Mouse (Mus musculus) gonadal fat pad, adult 2 months (tissue): Measurements from ENCODE around the gene Glb1l. TPM values are rescaled to one million over a fixed set of nuclear protein-coding genes. Genes with fewer than 3 reads are reported as not detected.

ENCODE experiments used
- polyA plus RNA-seq: library from polyadenylated mRNA; depleted of rRNA; stranded (reverse); fragments of >200 nt; gene quantifications from 2 replicates; pipeline ENCODE4 v1.2.3, GENCODE M21; 2012; rRNA removed

Glb1l gene
- polyA plus RNA-seq, 1 experiment, result 27.9 TPM

Other genes with a start within 250 kb of the Glb1l start
- gene Nhej1, start 85.6 kb downstream of the Glb1l start, polyA plus RNA-seq, result 3.2 and 4.9 TPM in 2 replicates
- 0.34 and 0.42 TPM in 2 replicates for gene Slc23a3, start 76.9 kb downstream of the Glb1l start, polyA plus RNA-seq
- 40.2 and 45.9 TPM in 2 replicates for gene Cnppd1, start 68.1 kb downstream of the Glb1l start, polyA plus RNA-seq
- gene Retreg2, start 68.0 kb downstream of the Glb1l start, polyA plus RNA-seq, result 103 and 107 TPM in 2 replicates
- 46.3 and 61.0 TPM in 2 replicates for gene Zfand2b, start 42.2 kb downstream of the Glb1l start, polyA plus RNA-seq
- 24.1 and 30.1 TPM in 2 replicates for gene Abcb6, start 30.4 kb downstream of the Glb1l start, polyA plus RNA-seq
- 23.8 and 25.6 TPM in 2 replicates for gene Ankzf1, start 18.7 kb downstream of the Glb1l start, polyA plus RNA-seq
- 47.6 and 56.5 TPM in 2 replicates for gene Atg9a, start 18.6 kb downstream of the Glb1l start, polyA plus RNA-seq
- 149 and 174 TPM in 2 replicates for gene Stk16, start within 50 bp of the Glb1l start, polyA plus RNA-seq
- gene Tuba4a, start 9.1 kb upstream of the Glb1l start, polyA plus RNA-seq, result 31.2 and 44.9 TPM in 2 replicates
- gene A630095N17Rik, start 21.3 kb upstream of the Glb1l start, polyA plus RNA-seq, result not detected in 2 replicates
- gene Dnajb2, start 25.6 kb upstream of the Glb1l start, polyA plus RNA-seq, result 37.9 and 48.4 TPM in 2 replicates
- 0.03 and 0.62 TPM in 2 replicates for gene Ptprn, start 53.7 kb upstream of the Glb1l start, polyA plus RNA-seq
- gene Resp18, start 67.6 kb upstream of the Glb1l start, polyA plus RNA-seq, result not detected in 2 replicates
- gene Dnpep, start 107.2 kb upstream of the Glb1l start, polyA plus RNA-seq, result 150 and 168 TPM in 2 replicates
- 71.8 and 92.9 TPM in 2 replicates for gene Des, start 149.5 kb upstream of the Glb1l start, polyA plus RNA-seq
- gene Speg, start 164.5 kb upstream of the Glb1l start, polyA plus RNA-seq, result 26.2 and 27.4 TPM in 2 replicates
- gene Gmppa, start 225.1 kb upstream of the Glb1l start, polyA plus RNA-seq, result 161 and 183 TPM in 2 replicates
- 0.18 and 0.42 TPM in 2 replicates for gene Asic4, start 239.6 kb upstream of the Glb1l start, polyA plus RNA-seq